Mouse (Mus musculus): Measurements from ENCODE around the gene Vps45.

GRCm38 (mm10) chr3:95985209-95986000, 72.9 kb downstream of the Vps45 start:
- TF ChIP-seq CTCF (IDR thresholded peaks at IDR 0.05; ENCODE audit: insufficient read depth, low read length) (no peak), POLR2A (IDR thresholded peaks at IDR 0.05; ENCODE audit: borderline replicate concordance, extremely low read depth, low read depth, low read length) (peak; percentile 55; the same call in 1 of the 2 replicates)

Data from lung, adult 2 months (tissue).